Mouse (Mus musculus) liver, embryonic 15.5 days (tissue): ENCODE data around the gene Fxyd2. TPM values are rescaled to one million over a fixed set of nuclear protein-coding genes. Genes with fewer than 3 reads are reported as not detected.

Source experiments
- ATAC-seq: fragments of 200-750 bp; cut with Nextera tagmentation; 2 replicates; pipeline ENCODE4 v1.8.0; 2017; ENCODE audit warnings: moderate number of reproducible peaks, mild to moderate bottlenecking, moderate library complexity; ENCODE audit not compliant: insufficient read depth
- H3K27ac ChIP-seq: fragments of 300-500 bp; sonication (generic); replicated peaks from 2 replicates; pipeline ENCODE4 v1.5.1; 2015; ENCODE audit warnings: mild to moderate bottlenecking, inconsistent platforms
- H3K27me3 ChIP-seq: fragments of 300-500 bp; sonication (generic); 2 replicates; pipeline ENCODE4 v1.6.1; 2015; ENCODE audit warnings: mild to moderate bottlenecking, inconsistent platforms
- H3K36me3 ChIP-seq: fragments of 300-500 bp; sonication (generic); replicated peaks from 2 replicates; pipeline ENCODE4 v1.6.1; 2015; ENCODE audit warnings: moderate library complexity, mild to moderate bottlenecking, inconsistent platforms
- H3K4me1 ChIP-seq: fragments of 300-500 bp; sonication (generic); replicated peaks from 2 replicates; pipeline ENCODE4 v1.6.1; 2015; ENCODE audit warnings: inconsistent platforms
- H3K4me2 ChIP-seq: fragments of 300-500 bp; sonication (generic); 2 replicates; pipeline ENCODE4 v1.6.1; 2015; ENCODE audit warnings: moderate library complexity, mild to moderate bottlenecking, inconsistent platforms
- H3K4me3 ChIP-seq: fragments of 300-500 bp; sonication (generic); replicated peaks from 2 replicates; pipeline ENCODE4 v1.5.1; 2015; ENCODE audit warnings: mild to moderate bottlenecking, inconsistent platforms
- H3K9ac ChIP-seq: fragments of 300-500 bp; sonication (generic); 2 replicates; pipeline ENCODE4 v1.6.1; 2015; ENCODE audit warnings: moderate library complexity, mild to moderate bottlenecking, inconsistent platforms
- H3K9me3 ChIP-seq: fragments of 300-500 bp; sonication (generic); replicated peaks from 2 replicates; pipeline ENCODE4 v1.6.1; 2016; ENCODE audit warnings: inconsistent platforms
- WGBS: fragments of 180-500 bp; shearing (Covaris S2); methylation state at CpG from one replicate; pipeline ENCODE4 v1.1.7; 2015; ENCODE audit warnings: mixed read lengths; ENCODE audit not compliant: insufficient replicate concordance; 5-methylcytosine and 5-hydroxymethylcytosine counted together
- polyA plus RNA-seq: library from polyadenylated mRNA; unstranded; fragments of >200 nt; fragmentation: Nextera tagmentation; extraction: Ambion mirVana; gene quantifications from 2 replicates; pipeline ENCODE4 v1.2.1, GENCODE M21; 2015

Gene Fxyd2
- polyA plus RNA-seq, 1 experiment from 2014 or later, result 0.62 TPM

DNA sequence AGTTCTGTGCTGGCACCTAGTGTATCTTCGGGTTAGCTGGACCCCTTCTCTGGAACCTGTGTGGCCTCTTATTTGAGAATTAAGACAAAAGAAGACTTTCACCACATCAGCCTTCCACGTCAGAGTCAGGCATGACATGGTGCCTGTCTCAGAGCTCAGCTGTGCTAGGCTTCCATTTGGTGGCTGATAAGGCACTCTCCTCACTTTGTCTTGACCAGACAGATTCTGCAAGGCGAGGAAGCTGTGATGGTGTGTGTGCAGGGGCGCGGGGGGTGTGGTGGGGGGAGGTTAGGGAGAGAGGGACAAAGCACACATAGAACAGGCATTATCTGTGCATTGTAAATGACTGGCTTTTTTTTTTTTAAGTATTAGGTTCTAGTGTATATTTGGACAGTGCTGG, 29.9 kb downstream of the Fxyd2 start:
- no peaks in the 10 kb centered on the region for H3K36me3 ChIP-seq

DNA sequence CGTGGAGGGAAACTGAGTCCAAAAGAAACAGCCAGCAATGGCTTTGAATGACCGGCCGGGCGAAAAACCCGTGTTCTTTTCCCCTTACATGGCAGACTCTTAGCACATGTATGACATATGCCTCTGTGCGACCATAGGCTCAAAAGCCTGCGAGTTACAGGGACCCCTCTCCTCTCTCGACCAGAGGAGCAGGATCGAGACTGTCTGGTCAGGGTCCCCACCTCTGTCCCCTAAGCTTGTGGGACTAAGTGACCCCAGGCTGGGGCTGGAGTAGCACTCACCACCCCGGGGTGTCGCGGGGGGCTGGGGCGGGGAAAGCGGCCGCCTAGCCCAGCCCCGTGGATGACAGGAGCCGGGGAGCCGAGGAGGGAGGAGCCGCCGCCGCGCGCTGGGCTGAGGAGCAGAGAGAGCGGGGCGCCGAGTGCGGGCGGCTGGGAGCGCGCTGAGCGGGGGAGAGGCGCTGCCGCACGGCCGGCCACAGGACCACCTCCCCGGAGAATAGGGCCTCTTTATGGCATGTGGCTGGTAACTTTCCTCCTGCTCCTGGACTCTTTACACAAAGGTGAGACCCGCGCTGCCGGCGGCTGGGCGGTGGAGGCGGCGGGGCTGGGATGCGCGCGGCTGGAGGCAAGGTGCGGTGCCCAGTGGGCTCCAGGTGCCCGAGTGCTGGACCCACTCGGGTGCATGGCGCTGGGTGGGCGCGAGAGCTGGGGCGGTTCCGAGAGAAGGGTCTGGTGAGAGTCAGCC, 30.7 kb downstream of the Fxyd2 start:
- Histone ChIP-seq H3K27me3 (peaks cover 57% of the 10 kb centered on the region), H3K36me3 (no peaks in the 10 kb centered on the region), H3K9ac (no peak overlapping the region), H3K4me2 (peak overlapping the region; percentile 23), H3K4me1 (no peaks in the 10 kb centered on the region), H3K4me3 (no peak overlapping the region), H3K9me3 (no peaks in the 10 kb centered on the region), H3K27ac (no peak overlapping the region)
- 3% methylated on average over 54 of the region's 54 CpGs for WGBS
- ATAC-seq, result no peak

More for the DNA sequence above, 29.9 kb downstream of the Fxyd2 start:
- no peak overlapping the region for H3K4me2 ChIP-seq
- peaks cover 55% of the 10 kb centered on the region for H3K27me3 ChIP-seq
- H3K27ac ChIP-seq, result no peak overlapping the region
- H3K9me3 ChIP-seq, result no peaks in the 10 kb centered on the region
- no peak overlapping the region for H3K9ac ChIP-seq
- H3K4me3 ChIP-seq, result no peak overlapping the region
- H3K4me1 ChIP-seq, result no peaks in the 10 kb centered on the region
- ATAC-seq, result no peak
- 9% methylated on average over 5 of the region's 5 CpGs for WGBS

DNA sequence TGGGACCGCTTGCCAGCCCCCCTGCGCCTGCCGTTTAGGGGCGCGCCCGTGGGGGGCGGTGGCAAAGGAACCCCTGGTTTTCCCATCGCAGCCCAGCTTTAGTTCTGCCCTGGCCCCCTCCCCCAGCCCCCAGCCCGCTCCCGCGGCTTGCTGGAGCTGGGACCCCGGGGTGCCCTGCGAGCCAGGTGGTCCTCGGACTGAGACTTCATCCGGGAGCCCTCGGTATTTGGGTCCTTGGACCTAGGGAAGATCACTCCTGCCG, 31.2 kb downstream of the Fxyd2 start:
- Histone ChIP-seq H3K9ac (no peak overlapping the region), H3K4me1 (no peaks in the 10 kb centered on the region), H3K4me3 (no peak overlapping the region), H3K27ac (no peak overlapping the region), H3K4me2 (no peak overlapping the region), H3K36me3 (no peaks in the 10 kb centered on the region), H3K9me3 (no peaks in the 10 kb centered on the region), H3K27me3 (peaks cover 57% of the 10 kb centered on the region)
- no peak for ATAC-seq
- 5% methylated on average over 17 of the region's 17 CpGs for WGBS

DNA sequence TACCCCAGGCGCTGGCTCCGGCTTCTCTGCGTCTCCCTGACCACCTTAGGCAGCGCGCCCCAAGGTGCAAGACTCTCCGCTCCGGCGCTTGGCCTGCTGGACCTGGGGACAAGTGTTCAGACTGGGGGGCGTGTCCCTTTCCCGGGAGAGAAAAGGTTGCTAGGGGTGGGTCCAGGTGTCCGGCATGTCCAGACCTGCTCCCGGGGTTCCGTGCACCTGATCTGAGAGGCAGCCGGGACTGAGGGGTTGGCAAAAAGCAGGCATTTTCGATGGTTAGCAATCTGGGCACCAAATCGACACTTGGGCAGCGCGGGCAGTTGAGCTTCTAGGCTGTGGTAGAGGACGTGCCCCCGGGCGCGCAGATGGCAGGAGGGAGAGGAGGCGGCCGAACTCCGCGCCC, 31.7 kb downstream of the Fxyd2 start:
- ATAC-seq, result no peak
- Histone ChIP-seq H3K9ac (no peak overlapping the region), H3K9me3 (no peaks in the 10 kb centered on the region), H3K4me3 (no peak overlapping the region), H3K27ac (no peak overlapping the region), H3K4me1 (no peaks in the 10 kb centered on the region), H3K36me3 (no peaks in the 10 kb centered on the region), H3K27me3 (peaks cover 57% of the 10 kb centered on the region), H3K4me2 (no peak overlapping the region)
- 7% methylated on average over 26 of the region's 26 CpGs for WGBS

DNA sequence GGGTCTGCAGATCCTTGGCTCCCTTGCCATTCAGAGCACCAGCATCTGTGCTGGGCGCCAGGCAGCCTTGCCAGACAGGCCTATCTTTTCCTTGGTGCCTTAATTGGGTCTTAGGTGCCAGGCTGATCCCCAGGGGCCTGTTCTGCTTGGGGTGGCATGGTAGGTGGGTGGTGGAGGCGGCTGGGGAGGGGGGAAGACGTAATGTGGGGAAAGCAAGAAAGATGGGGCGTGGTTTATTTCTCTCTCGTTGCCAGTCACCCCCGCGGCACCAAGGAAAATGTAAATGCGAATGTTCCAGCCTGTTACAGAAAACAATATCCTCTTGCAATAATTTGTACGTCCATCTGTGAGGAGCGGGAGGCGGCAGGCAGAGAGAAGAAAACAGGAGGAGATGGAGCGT, 33.2 kb downstream of the Fxyd2 start:
- no peak for ATAC-seq
- 62% methylated on average over 12 of the region's 12 CpGs for WGBS
- Histone ChIP-seq H3K27me3 (peaks cover 54% of the 10 kb centered on the region), H3K4me2 (no peak overlapping the region), H3K9ac (no peak overlapping the region), H3K9me3 (no peaks in the 10 kb centered on the region), H3K36me3 (no peaks in the 10 kb centered on the region), H3K4me1 (no peaks in the 10 kb centered on the region), H3K4me3 (no peak overlapping the region), H3K27ac (no peak overlapping the region)

DNA sequence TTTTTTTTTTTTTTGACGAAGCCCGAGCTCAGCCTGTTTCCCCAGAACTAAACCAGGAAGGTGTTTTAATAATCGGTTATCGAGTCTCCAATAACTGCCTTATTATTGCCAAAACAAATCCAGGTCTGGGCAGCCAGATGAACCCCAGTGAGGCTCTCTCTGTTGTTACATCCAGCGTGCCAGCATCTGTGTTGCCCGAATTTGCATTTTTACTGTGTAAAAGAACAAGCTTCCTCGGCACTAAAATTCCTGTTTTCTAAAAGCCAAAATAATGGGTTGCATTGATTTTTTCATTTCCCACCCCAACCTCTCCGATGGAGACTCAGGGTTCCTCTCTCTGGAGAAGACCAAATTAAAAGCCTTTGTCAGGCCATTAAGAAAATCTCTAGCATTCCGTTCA, 33.6 kb downstream of the Fxyd2 start:
- H3K27ac ChIP-seq, result no peak overlapping the region
- no peak overlapping the region for H3K4me3 ChIP-seq
- WGBS, result 61% methylated on average over 9 of the region's 9 CpGs
- no peaks in the 10 kb centered on the region for H3K36me3 ChIP-seq
- H3K4me2 ChIP-seq, result no peak overlapping the region
- no peak overlapping the region for H3K9ac ChIP-seq
- H3K9me3 ChIP-seq, result no peaks in the 10 kb centered on the region
- H3K4me1 ChIP-seq, result no peaks in the 10 kb centered on the region
- peaks cover 50% of the 10 kb centered on the region for H3K27me3 ChIP-seq
- ATAC-seq, result no peak

DNA sequence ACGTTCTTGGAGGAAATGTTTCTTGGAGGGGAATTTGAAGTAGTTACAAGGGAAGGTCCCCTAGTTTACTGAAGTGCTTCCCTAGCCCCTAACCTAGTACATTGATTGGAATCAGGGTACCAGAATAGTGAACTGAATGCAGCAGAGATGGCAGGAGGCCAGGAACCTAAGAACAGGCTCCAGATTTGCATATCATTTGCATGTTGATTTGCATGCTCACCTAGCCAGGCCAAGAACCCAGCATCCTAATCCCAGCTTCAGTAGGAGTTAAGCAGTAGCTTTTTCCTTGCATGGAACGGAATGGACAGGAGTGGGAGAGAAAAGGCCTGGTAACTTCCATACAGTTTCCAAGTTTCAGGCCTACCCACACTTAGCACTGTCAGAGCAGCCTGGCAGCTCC, 34.7 kb downstream of the Fxyd2 start:
- Histone ChIP-seq H3K9me3 (no peaks in the 10 kb centered on the region), H3K27me3 (peaks cover 43% of the 10 kb centered on the region), H3K4me2 (no peak overlapping the region), H3K36me3 (no peaks in the 10 kb centered on the region), H3K27ac (no peak overlapping the region), H3K9ac (no peak overlapping the region), H3K4me3 (no peak overlapping the region), H3K4me1 (no peaks in the 10 kb centered on the region)
- no peak for ATAC-seq
- 55% methylated on average over 2 of the region's 2 CpGs for WGBS

DNA sequence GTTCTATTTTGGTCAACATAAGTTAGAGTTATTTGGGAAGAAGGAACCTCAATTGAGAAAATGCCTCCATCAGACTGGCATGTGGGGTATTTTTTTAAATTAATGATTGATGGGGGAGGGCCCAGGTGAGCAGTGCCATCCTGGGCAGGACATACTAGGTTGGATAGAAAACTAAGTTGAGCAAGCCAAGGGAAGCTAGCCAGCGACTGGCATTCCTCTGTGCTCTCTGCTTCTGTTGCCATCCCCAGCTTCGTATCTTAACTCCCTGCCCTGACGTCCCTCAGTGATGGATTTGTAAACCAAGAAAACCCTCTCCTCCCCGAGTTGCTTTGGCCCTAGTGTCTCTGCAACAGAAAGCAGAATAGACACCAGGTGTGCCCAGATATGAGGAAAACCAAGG, 39.6 kb downstream of the Fxyd2 start:
- 50% methylated on average over 4 of the region's 4 CpGs for WGBS
- no peaks in the 10 kb centered on the region for H3K9me3 ChIP-seq
- no peak overlapping the region for H3K9ac ChIP-seq
- no peaks in the 10 kb centered on the region for H3K4me1 ChIP-seq
- H3K4me2 ChIP-seq, result no peak overlapping the region
- no peak overlapping the region for H3K27ac ChIP-seq
- peaks cover 8% of the 10 kb centered on the region; the same call in 1 of the 2 replicates for H3K27me3 ChIP-seq
- no peak overlapping the region for H3K4me3 ChIP-seq
- no peaks in the 10 kb centered on the region for H3K36me3 ChIP-seq
- no peak for ATAC-seq

DNA sequence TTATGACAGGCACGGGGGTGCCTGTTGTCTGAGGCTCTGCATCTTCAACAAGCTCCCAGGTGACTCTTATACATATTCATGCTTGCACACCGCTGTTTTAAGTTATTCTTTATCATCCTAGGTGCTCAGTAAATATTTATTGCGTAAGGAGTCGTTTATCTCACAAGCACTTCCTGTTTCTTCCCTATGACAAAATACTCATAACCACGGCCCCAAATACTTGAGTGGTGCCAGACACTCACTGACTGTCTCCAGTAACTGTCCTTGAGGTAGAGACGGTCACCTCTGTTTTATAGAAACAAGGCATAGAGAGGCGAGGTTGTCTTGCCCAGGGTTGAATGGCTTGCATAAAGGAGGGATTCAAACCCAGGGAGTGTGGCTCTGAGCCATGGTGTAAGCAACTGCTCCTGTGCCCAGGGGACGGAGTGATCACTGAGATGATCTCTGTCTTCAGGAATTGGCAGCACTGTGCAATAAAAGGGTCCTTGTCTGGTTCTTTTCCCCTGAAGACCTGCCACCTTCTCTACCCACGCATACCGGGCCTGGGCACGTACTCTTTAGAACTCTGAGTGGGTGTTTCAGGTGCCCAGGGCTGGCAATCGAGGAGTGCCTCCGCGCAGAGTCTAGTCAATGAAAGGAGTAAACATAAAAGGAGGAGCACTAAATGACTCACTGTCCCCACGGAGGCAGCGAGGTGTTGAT, 40.8 kb downstream of the Fxyd2 start:
- Histone ChIP-seq H3K4me3 (no peak overlapping the region), H3K27me3 (peaks cover 4% of the 10 kb centered on the region; the same call in 1 of the 2 replicates), H3K4me2 (no peak overlapping the region), H3K36me3 (no peaks in the 10 kb centered on the region), H3K9ac (no peak overlapping the region), H3K27ac (no peak overlapping the region), H3K9me3 (no peaks in the 10 kb centered on the region), H3K4me1 (no peaks in the 10 kb centered on the region)
- no peak for ATAC-seq
- 52% methylated on average over 16 of the region's 16 CpGs for WGBS

DNA sequence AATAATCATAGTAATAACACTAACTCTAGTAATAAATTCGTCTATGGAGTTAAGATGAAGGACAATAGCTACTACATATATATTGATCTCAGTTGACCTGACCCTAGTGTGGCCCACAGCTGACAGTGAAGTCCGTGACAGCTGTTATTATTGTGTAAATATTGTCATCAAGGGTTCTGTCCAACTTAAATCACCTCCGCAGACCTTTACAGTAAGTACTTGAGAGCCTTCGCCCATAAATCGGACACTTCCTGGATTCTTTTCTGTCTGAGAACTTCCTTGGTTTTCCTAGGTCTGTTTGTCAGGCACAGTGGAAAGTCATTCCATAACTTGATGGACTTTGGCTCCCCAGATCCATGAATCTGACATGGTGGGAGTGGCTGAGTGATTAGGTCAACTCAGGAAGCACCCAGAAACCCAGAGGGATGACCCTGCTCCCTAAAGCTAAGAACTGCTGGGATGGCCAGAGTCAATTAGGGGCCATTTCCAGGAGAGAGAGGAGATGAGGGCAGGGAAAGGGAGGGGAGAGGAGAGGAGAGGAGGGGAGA, 44.9 kb downstream of the Fxyd2 start:
- no peaks in the 10 kb centered on the region for H3K9me3 ChIP-seq
- H3K36me3 ChIP-seq, result no peaks in the 10 kb centered on the region
- no peak for ATAC-seq
- H3K9ac ChIP-seq, result no peak overlapping the region
- peaks cover 9% of the 10 kb centered on the region; the same call in 1 of the 2 replicates for H3K27me3 ChIP-seq
- 57% methylated on average over 5 of the region's 5 CpGs for WGBS
- H3K4me2 ChIP-seq, result no peak overlapping the region
- no peak overlapping the region for H3K27ac ChIP-seq
- no peaks in the 10 kb centered on the region for H3K4me1 ChIP-seq
- no peak overlapping the region for H3K4me3 ChIP-seq

DNA sequence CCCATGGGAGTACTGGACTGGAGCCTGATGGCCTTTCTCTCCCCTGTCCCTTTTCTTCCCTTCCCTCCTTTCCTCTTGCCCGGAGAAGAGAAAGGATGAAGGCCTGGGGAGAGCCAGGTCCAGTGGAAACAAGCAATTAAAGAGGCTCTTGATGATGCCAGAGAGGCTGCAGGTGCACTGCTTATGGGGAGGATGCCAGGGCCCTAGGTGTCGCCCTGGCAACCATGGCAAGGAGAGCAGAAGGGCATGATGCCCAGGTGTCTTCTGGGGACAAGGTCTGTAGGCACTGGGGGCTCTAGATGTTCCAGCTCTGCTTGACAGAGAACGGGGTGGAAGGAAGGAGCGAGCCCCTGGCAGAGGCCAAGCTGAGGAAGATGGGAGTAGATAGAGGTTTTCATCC, 50.2 kb downstream of the Fxyd2 start:
- 54% methylated on average over 4 of the region's 4 CpGs for WGBS
- H3K9ac ChIP-seq, result no peak overlapping the region
- ATAC-seq, result no peak
- no peaks in the 10 kb centered on the region for H3K9me3 ChIP-seq
- H3K27me3 ChIP-seq, result peaks cover 5% of the 10 kb centered on the region; the same call in 1 of the 2 replicates
- no peaks in the 10 kb centered on the region for H3K4me1 ChIP-seq
- H3K4me3 ChIP-seq, result no peak overlapping the region
- H3K4me2 ChIP-seq, result no peak overlapping the region
- H3K36me3 ChIP-seq, result no peaks in the 10 kb centered on the region
- H3K27ac ChIP-seq, result no peak overlapping the region
